Mouse (Mus musculus) inflammation-experienced regulatory T-cells, adult 6 months (primary cell): ENCODE measurements around the gene Enox1. TPM values are rescaled to one million over a fixed set of nuclear protein-coding genes. Genes with fewer than 3 reads are reported as not detected.
"Not testable (repeated sequence)": the region's sequence is repeated elsewhere in the genome, so short reads cannot be mapped to it uniquely, and the experiment has no call there.

Experiments used
- ATAC-seq: one replicate; pipeline ENCODE4 v1.8.0; 2017
- polyA plus RNA-seq, 3 experiments: library from polyadenylated mRNA; unstranded; fragments of 100-300 nt; shearing (Covaris generic); gene quantifications; one replicate each; pipeline ENCODE4 v1.2.1; 2017

The Enox1 gene
- polyA plus RNA-seq = under 1 TPM; 0.11 to 0.36 (median 0.24) TPM

DNA sequence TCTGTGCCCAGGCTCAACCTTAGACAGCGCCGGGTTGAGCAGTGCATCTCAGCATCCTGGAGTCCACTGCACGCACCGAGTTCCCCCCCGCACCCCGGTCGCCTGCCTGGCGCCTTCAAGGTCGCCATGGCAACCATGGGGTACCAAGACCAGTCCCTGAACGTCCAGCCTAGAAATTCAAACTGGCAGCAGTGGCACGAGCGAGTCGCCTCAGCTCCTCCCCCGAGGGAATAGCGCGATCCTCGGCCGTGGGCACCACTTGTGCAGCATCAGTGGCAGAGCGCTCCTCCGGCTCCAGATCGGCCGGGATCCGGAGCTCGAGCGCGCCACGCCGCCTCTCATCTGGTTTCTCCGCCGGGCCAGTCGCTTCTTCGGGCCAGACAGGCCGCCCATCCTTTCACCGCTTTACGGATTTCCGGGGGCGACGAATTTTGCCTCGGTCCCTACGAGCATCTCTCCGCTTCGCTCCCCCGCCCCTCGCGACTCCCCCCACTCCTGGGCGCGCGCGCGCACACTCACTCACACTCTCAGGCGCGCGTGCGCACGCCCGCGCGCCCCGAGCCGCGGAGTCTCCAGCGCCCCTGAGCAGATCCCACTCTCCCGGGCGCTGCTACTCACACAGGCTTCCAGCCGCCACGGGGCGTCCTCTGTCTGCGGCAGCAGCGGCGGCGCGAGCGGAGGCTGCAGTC is at the start of gene Enox1:
Gene Enox1, plus strand, starts transcription at position 542 of the 689 bp plus-strand sequence.
- no peak for ATAC-seq

DNA sequence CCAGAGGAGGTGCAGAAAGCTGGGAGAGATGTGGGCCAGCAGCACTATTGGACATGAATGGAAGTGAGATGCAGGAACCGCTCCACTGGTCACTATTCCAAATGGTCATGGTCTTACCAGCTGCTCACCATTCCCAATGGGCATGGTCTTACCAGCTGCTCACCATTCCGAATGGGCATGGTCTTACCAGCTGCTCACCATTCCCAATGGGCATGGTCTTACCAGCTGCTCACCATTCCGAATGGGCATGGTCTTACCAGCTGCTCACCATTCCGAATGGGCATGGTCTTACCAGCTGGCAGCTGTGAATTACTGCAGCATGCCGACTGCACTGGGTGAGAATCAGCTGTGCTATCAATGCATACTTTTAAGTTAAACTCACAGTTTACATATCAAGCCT is 45.9 kb upstream of the Enox1 start:
- ATAC-seq = not testable (repeated sequence)

DNA sequence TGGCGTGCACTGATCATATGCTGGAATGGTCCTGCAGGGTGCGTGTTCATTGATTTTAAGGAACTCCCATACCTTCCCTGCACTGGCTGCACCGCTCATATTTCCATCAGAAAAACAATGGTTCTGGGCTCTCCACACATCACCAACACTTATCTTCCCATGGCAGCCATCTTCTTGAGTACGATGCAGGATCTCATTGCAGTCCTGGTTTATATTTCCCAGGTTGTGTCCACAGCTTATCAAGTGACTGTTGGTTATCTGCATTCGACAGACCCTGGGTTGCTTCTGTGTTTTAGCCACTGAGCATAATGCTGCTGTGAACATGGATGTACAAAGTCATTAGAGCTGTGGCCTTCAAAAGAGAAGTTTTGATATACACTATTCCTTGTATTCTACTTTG is 26.0 kb upstream of the Enox1 start:
- ATAC-seq = no peak

DNA sequence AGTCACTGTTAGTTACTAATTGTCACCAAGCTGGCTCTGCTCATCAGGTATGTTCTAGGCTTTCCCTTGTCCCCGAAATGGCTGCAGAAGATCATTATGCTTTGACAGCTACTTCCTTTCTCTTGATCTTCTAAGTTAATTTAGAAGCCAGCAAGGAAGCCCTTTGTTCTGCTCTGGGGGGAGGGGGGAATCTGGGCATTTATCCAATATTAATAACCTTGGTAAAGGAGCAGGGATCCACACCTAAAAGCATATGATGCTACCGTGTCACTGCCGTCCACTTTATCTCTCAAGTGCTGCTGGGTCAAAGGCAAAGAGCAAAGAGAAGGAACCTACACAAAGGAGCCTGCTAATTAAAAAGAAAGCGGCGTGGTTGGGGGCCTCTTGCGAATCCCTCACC is 19.6 kb upstream of the Enox1 start:
- no peak for ATAC-seq

DNA sequence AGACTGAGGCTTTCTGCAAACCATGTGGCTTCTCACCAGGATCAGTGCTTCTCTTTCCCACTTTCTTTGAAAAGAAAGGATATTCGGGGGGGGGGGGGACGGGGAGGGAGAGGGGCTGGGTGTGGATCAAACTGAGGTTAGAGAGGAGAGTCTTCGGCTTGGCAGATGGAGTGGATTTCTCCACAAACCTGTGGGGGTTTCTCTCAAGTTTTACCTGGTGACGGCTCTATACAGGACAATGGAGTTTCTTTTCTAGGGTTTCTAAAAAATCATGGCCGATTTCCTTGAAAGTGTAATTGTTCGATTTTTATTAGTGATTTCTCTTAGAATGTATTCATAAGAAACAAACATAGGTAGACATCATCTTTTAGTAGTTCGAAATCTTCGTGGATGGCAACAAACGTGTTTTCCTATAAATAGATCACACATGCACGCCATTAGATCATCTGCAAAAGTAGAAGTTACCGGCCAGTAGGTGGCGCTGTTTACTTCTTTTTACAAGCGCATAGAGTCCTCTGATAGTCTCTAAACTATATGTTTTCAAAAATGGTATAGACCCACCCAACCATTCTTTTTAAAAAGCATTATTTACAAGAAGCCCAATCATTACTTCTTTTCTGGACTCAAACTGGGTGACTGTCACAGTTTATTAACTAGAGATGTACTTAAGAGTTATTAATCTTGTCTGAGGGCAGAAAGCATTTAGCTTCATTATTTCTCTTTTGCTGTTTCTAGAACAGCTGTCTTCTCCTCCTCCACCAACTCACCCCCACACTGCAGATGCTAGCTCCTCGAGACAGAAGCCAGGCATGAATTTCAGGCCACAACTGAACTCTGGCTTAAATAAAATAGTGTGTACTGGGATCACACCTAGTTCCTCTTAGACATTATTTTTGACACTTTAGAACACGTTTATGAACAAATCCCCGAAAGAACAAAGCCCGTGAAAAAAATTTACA is 15.0 kb upstream of the Enox1 start:
- peak; percentile 48 for ATAC-seq

DNA sequence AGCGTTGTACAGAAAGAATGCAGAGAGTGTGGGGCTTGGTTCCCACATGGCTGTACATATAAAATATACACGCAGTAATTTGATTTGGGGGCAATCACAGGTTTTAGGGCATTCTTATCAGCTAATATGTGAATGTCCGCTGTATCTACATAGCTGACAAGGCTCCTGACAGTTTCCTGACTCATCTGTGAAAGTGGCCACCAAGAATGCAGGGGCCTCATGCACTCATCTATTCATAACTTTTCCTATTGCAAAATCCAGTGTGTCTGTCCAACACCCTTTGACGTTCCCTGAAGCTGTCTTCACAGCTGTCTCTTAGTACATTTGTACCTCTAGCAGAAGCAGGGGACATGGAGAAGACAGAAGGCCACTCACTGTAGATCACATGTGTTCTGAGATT is 11.5 kb upstream of the Enox1 start:
- ATAC-seq = no peak

DNA sequence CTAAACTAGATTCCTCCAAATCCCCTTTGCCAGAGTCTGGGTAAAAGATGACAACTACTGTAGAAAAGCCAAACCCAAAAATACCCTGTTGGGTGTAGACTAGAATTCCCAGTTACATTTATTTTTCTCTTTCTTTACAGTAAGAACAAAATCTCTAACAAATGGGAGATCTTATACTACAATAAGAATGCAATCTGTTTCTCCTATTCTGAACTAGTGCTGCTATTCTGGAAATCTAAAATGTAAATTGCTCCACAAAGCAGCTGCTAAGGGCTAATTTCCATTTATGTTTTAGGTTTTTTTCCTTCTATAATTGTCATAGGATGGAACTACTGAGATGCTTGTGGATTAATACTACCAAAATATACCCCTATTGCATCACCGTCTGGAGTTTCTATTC is 8.9 kb upstream of the Enox1 start:
- ATAC-seq = no peak

DNA sequence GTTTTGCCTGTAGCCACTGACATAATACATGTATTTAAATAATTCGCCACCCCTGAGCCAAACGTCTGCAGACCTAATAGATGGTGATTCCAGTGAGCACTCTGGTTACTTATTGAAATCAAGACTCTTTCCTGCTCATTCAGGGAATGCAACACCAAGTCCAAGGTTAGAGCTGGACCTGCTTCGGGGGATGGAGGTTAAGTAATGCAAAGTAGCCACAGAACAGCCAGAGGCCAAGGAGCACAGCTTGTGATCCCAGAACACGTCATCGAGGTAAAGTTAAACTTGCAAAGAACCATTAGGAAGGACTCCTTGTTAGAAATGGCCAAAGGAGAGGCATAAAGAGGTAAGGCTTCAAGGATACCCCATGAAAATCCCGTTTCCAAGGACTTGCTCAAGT is 6.0 kb upstream of the Enox1 start:
- no peak for ATAC-seq

DNA sequence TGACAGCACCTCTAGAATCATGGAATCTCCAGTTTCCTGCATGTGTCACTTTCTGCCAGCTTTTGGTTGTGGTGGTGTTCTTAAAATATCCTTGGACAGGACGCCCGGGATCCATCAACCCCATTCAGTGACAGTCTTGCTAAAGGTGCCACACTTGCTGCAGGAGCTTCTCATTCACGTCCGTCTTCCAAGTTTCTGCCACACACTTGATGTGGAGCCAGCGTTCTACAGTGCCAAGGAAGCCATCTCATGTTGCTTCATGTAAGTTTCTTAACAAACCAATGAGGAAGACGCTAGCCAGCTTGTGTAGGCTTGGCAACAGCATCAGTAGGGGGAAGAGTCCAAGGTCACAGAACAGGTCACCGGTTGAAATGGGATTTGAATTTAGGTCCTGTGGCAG is 5.1 kb upstream of the Enox1 start:
- no peak for ATAC-seq

DNA sequence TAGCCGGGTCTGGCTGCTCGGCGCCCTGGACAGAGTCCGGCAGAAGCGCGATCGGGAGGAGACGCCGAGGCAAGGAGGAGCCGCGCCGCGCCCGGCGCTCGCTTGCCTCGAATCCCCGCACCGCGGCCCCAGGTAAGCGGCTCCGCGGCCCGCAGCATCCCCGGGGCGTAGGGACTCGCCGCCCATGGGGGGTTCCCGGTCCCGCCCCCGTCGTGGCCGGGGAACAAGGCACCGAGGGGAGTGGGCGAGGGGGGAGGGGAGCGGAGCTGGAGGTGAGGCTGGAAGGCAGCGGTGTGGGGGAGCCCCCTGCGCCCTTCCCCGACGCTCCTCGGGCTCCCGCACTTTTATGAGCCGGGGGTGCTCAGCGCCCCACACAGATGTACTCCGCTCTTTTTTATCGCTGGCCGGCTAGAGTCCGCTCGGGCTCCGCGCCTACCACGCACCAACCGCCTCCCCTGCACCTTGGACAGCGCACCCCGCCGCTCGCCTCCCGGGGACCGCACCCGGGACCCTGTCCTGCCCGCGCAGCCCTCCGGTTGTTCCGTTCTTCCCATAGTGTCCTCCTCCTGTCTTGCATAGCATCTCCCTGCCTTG is 445 bp downstream of the Enox1 start:
- no peak for ATAC-seq

DNA sequence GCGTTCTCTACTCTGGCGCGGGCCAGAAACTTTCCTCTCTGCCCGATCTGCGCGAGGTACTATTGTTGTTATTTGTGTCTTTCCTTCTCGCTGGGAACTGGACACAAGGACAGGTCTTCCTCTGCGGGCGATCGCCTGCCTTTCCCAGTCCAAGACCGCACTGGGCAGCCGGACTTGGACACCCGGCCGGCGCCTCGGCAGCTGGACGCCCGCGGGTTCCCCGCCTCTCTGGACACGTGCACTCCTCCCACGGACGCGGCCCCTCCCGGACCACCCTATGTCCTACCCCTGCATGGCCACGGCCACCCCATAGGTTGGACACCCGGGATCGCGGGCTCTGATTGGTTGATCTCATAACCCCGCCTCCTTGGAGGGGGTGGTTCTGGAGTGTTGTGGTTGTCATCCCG is 945 bp downstream of the Enox1 start:
- no peak for ATAC-seq

DNA sequence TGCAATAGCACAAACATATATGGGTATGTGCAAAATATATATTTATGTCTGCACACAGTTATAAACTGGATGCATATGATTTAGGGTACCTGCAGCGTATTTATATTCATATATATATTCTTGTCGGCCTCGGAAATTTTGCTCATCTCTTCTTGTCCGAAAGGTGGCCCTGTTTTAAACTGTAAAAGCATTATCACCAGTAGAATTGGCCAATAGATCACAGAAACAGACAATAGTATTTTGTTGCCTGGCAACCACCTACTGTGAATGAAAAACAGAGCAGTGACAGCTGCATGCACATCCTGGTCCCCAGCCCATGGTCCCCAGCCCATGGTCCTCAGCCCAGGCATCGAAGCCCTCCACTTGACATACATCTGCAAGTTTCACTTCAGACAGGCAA is 2.8 kb downstream of the Enox1 start:
- no peak for ATAC-seq

DNA sequence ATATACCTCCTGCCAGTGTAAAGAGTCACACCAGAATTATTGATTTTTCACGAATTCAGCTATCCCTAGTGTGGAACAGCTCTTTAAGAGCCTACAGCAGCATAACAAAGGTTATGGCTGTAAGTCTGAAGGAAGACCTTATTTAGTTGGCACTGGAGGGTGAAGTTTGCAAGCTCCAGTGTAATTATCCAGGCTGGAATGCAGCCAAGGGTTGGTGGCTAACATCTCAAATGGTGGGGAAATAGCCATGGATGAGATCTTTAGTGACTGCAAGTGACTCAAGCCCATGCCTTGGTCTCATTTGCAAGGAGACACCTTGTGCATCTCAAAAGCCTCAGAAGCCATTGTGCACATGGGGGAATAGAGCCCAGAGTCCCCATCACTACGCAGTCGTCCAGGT is 5.9 kb downstream of the Enox1 start:
- no peak for ATAC-seq

DNA sequence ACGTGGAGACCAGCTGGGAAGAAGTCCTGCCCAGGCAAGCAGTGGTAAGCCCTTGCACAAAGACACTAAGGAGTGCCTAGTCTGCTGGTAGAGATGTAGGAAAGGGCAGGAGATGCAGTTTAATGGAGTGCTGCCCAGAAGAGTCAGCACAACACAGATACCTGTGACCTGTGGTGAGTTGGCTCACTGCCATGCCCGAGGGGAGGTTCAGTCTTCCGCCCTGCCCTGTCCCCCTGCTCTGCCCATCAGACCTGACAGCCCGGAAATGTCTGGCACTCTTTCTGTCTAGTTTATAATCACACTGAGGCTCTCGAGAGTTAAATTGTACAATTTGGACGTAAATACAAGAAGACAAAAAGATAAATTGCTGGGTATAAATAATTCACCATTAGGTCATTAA is 7.8 kb downstream of the Enox1 start:
- no peak for ATAC-seq

DNA sequence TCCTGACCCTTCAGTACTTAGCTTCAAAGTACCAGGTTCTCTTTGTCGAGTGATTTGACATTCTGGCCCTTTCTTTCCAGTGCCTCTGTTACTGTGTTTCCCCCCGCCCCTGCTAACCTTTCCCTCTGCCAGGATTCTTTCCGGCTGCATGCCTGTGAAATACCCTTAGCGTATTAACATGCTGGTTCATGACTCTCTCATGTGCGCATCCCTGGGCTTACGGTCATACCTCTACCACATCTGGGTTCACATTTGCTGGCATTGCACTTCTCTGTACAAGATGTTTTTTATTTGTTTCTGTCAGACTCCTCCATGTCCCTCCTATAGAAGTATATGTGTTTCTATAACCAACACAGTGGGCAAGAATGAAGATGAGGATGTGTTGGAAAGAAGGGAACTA is 11.6 kb downstream of the Enox1 start:
- no peak for ATAC-seq

DNA sequence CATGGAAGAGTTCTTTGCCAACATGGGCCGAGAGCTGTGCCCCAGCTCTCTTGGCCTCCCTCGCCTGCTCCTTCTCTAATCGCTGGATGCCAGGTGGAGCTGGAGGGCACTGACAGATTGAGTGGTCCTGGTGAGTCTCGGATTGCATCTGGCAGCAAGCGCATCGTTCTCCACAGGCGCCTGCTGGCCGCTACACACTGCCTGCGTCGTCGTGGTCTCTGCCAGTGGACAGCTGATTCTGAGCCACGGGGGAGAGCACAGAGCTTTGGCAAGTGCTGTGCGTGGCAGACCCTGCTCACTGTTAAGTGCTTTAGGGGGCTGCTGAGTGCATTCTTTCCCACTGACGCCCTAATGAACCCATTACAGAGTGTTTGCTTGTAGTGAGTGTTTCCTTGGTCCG is 17.9 kb downstream of the Enox1 start:
- ATAC-seq = no peak

DNA sequence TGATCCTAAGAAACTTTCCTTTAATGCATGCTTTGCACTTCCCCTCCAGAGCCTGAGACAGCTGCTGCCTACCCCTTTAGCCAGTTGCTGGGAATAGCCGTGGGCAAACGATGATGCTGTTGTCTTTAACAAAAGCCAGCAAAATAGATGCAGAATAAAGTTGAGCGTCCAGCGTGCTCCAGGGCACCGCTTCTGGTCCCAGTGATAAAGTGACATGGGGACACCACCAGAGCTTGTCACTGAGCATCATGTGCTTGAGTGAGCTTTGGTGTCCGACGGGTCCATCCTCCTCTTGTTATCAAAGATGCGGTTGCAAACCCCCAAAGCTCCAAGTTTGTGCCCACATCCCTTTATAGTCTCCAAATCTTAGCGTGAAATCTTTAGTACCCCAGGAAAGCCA is 18.4 kb downstream of the Enox1 start:
- ATAC-seq = no peak

DNA sequence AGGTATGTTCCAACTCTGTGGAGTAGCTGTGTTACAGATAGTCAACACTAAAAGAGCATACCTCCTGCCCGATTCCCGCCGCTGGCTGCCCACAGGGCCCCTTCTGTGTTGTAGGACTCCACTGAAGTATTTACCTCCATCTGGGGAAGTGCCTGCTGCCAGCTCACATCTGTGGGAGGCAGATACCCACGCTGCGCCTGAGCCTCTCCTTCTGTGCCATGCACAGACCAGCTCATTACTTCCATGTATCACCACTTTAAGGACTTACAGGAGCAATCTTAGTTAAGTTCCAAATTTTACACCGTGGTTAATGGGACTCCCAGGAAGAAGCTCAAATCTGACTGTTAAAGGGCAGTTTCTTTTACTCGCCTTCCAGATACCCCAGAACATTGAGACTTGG is 23.7 kb downstream of the Enox1 start:
- no peak for ATAC-seq

DNA sequence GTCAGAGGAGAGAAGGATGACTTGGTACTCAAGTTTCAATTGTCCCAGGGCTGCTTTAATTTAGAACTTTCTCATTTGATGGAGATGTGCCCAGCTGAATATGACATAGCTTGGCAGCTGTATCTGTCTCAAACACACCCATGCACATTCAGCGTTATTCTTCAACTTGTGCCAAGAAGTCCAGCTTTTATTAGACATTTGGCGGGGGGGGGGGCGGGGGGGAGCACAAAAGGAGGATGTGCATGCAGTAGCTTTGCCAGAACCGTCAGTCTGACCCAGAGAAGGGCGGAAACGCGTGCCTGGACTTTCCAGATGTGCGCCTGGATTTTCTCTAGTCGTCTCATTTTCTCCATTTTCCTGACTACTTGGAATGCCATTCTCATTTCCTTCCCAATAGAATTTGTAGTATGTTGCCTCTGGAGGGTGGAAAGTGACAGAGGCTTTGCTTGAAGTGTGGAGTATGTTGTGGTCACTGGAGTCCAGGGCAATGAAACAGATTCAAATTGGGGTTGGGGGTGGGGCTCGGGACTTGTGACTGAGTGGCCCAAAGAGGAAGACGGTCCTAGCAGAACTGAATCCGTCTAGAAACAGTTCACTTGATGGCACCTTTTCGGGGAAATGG is 24.3 kb downstream of the Enox1 start:
- no peak for ATAC-seq

DNA sequence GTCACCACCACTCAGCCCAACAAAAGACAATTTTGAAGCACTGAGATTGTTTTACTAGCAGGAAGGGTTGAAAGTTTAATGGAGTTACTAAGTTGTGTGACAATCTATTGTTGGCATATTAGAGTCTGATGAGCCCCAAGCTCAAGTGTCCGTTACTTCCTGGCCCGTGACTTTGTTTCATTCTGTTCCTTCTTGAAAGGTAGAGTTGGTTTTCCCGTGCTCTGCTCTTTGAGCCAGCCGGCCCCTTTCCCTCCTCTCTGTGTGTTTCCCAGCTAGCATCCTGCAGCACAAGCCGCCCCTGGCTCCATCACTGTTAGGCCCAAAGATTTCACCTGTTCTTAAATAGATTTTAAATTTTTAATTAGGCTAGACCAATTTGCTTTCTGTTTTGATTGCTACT is 26.9 kb downstream of the Enox1 start:
- no peak for ATAC-seq

DNA sequence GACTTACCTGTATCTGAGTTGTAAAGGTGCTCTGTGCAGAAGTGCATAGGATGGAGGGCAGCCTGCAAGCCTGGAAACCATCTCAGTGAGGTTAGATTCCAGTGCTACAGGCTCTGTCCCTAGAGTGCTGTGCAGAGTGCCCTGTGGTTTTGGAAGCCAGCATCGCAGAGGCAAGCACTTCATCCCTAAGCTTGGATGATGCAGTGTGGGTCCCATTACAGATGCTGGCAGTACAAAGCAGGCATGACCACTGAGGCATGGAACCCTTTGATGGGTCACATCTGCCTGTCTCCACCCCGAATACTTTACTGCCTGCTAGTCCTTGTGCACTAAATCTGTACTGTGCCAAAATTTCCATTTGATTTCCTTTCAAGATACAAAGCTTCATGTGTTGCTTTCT is 33.6 kb downstream of the Enox1 start:
- ATAC-seq = no peak

DNA sequence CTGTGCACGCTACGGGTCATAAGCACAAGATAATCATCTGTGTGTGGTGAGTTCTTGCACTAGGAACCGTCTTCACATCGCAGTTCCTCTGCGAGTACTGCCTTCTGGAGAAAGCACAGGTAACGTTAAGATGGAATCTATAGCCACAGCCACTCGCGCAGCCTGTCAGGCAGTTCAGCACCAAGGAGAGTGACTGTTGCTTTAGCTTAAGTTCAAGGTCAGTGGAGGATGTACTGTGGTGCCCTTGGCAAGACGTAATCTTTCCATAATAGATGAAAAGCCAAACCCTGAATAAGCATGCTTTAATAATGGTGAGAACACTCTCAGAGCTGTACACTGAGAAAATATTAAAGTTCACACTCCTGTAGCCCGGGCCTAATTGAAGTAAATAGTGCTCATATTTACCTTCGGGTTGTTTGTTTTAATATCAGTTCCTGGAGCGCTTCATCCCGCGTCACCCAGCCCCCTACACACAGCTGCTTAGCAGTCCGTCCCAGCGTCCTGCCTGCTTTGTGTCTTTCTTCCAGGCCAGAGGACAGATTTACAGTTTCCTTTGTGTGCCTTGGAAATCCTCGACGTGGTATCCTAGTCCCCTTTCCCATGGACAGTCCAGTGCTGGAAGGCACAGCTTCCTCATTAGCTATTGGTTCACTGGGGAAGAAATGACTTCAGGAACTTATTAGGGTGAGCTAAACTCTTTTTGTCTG is 38.9 kb downstream of the Enox1 start:
- no peak for ATAC-seq

DNA sequence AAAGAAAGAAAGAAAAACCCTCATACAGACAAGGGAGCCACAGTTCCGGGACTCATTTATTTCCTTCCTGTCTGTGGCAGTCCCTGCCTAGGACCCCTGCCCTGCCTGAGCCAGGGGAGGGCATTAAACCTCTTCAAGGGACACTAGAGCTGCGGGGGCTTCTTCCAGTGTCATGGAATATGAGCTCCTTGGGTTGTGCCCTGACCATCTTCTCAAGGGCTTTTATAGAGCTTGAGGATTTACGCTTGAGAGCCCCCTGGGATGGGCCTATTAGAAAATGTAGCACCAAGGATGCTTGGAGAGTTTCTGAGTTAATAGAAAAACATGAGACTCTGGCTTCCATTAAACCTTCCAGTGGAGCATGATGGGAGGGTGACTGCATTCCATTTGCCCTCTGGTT is 39.7 kb downstream of the Enox1 start:
- ATAC-seq = no peak
